Mouse (Mus musculus): Measurements from ENCODE around the gene Slc30a2.

- TF ChIP-seq POLR2A (IDR thresholded peaks at IDR 0.05; ENCODE audit: borderline replicate concordance, insufficient read depth, low read length) (no peak), CTCF (IDR thresholded peaks at IDR 0.05; ENCODE audit: borderline replicate concordance, insufficient read depth, low read depth, low read length) (no peak)
These were observed 2.8 kb downstream of the Slc30a2 start for GRCm38 (mm10) chr4:134345802-134346201.

All from cerebellum, adult 2 months (tissue).